Mouse (Mus musculus) spleen, adult 2 months (tissue): ENCODE data around the gene Drc1. TPM values are rescaled to one million over a fixed set of nuclear protein-coding genes. Genes with fewer than 3 reads are reported as not detected.
A peak's percentile ranks its signal among the peaks of the same experiment; 100 is the strongest.

ENCODE experiments used
- DNase-seq, 2 experiments: peaks; one replicate each; pipeline versions ENCODE4 v3.0.0 to v3.0.0-alpha.2; 2012 to 2021; ENCODE audit warnings: low spot score in 2 of 2, low read depth in 1 of 2
- H3K27ac ChIP-seq: fragments of 200-500 bp; 2 replicates; pipeline ENCODE4 v1.5.1; 2012; ENCODE audit warnings: low read length, inconsistent platforms; ENCODE audit not compliant: insufficient read depth
- H3K27me3 ChIP-seq: fragments of 200-500 bp; 2 replicates; pipeline ENCODE4 v1.6.1; 2012; ENCODE audit warnings: mild to moderate bottlenecking, moderate library complexity, low read length, inconsistent platforms; ENCODE audit not compliant: control insufficient read depth, insufficient read depth
- H3K36me3 ChIP-seq: fragments of 200-500 bp; 2 replicates; pipeline ENCODE4 v1.6.1; 2012; ENCODE audit warnings: mild to moderate bottlenecking, low read length, inconsistent platforms; ENCODE audit not compliant: control insufficient read depth, insufficient read depth
- H3K4me1 ChIP-seq: fragments of 200-500 bp; 2 replicates; pipeline ENCODE4 v1.6.1; 2011; ENCODE audit warnings: inconsistent platforms; ENCODE audit not compliant: control insufficient read depth, insufficient read depth, insufficient read length
- H3K4me3 ChIP-seq: fragments of 200-500 bp; 2 replicates; pipeline ENCODE4 v1.5.1; 2011; ENCODE audit warnings: mild to moderate bottlenecking, inconsistent platforms; ENCODE audit not compliant: insufficient read depth, insufficient read length; ENCODE audit errors: extremely low read depth
- CTCF ChIP-seq: fragments of 200-500 bp; IDR thresholded peaks from 2 replicates; pipeline ENCODE4 v1.5.1; 2011; ENCODE audit warnings: mild to moderate bottlenecking, inconsistent platforms; ENCODE audit not compliant: insufficient read depth, insufficient read length, insufficient replicate concordance; ENCODE audit errors: extremely low read depth
- POLR2A ChIP-seq: fragments of 200-500 bp; IDR thresholded peaks from 2 replicates; pipeline ENCODE4 v1.6.1; 2011; ENCODE audit warnings: low read depth, low read length, inconsistent platforms
- WGBS: fragments of 180-500 bp; shearing (Covaris S2); methylation state at CpG from one replicate; pipeline ENCODE4 v1.1.7; 2018; 5-methylcytosine and 5-hydroxymethylcytosine counted together
- polyA plus RNA-seq: library from polyadenylated mRNA; depleted of rRNA; stranded (reverse); fragments of >200 nt; gene quantifications from 2 replicates; pipeline ENCODE4 v1.2.3, GENCODE M21; 2012

Drc1 gene
- polyA plus RNA-seq, 1 experiment = 0.14 TPM

DNA sequence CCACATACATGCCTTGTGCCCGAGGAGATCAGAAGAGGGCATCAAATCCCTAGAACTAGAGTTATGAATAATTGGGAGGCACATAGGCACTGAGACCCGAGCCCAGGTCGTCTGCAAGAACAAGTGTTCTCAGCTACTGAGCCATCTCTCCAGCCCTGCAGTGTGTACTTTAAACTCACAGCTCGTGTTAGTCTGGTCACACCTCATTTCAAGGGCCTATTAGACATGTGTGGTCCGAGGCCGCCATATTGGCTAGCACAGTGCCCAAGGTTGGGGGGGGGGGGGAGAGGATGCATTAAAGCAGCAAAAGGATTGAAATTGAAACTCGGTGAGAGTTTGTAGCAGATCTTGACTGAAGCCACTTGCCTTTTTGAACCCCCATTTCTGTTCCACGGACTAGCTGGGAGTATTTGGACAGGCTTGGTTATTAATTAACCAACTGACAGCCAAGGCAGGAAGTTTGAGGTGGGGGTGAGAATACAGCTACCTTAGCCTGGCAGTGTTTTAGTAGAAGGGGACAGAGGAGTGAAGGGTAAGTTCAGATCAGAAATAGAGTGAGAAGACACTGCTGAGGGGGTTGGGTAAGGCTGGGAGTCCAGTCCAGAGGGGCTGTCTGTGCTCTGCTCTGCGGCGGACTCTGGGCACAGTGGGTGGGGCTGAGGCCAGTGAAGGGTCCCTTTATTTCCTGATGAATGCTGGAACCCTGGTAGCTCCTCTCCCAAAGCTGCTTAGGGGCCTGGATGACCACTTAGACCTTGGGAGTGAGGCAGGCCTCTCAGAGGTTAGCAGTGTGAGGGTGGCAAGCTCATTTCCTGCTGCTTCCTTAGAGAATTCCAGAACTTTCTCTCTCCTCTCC, 5.0 kb downstream of the Drc1 start:
- no peaks in the 10 kb centered on the region for H3K4me1 ChIP-seq
- no peak overlapping the region for H3K4me3 ChIP-seq
- no peaks in the 10 kb centered on the region for H3K36me3 ChIP-seq
- TF ChIP-seq CTCF (no peak), POLR2A (no peak)
- no peak for DNase-seq
- H3K27me3 ChIP-seq = peaks cover 3% of the 10 kb centered on the region; the same call in 1 of the 2 replicates
- no peak overlapping the region for H3K27ac ChIP-seq
- 80% methylated on average over 10 of the region's 10 CpGs for WGBS

DNA sequence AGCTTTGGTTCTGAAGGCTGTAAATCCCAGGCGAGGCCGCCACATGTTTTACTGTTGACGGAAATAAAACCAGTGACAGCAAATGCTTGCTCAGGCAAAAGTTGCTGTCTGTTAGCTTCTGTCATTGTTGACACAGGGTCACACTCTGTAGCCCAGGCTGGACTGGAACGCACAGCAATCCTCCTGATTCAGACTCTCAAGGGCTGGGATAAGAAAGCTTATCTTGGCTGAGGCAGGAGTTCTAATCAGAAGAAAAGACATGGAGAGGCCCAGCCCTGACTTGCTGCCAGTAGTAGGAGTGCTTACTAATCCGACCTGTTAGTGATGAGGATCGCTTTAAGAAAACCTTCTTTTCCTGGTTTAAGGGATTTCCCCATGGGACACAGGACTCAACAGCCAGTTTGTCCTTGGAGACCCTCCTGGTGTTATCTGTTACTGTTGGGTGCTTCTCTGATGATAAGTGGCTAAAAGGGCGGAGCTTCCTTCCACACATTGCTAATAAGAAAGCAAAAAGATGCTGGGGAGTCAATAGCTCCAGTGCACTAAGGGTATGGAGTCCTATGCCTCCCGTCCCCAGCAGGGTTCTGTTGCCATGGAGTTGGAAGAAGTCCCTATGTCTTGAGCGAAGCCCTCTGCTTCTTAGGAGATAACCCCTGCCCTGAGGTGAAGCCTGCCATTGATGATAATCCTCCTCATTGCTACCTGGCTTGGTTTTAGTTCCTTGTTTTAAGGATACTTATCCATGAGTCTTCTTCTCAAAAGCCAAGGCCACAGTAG, 6.1 kb downstream of the Drc1 start:
- Histone ChIP-seq H3K4me1 (no peaks in the 10 kb centered on the region), H3K27ac (no peak overlapping the region), H3K36me3 (no peaks in the 10 kb centered on the region), H3K27me3 (no peaks in the 10 kb centered on the region), H3K4me3 (no peak overlapping the region)
- no peak for DNase-seq
- TF ChIP-seq POLR2A (no peak), CTCF (no peak)
- WGBS = 86% methylated on average over 9 of the region's 9 CpGs

DNA sequence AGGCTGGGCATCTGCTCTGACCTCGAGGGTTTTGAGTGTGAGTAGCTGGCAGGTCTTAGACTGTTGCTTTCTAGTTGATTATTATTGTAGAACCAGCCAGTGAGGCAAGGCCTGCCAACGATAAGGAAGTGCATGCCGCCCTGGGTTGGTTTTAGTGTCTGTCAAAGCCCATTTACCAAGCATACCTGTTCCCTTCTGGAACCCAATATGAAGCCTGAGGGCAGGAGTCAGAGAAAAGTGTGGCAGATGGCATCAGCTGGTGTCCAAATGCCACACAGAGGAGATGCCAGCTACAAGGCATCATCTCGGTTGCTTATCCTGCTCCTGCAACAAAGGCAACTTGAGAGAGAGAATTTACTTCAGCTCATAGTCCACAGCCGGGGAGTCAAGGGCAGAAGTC, 59.6 kb downstream of the Drc1 start:
- H3K4me3 ChIP-seq = no peak overlapping the region
- DNase-seq = no peak
- H3K36me3 ChIP-seq = no peaks in the 10 kb centered on the region
- no peak overlapping the region for H3K27ac ChIP-seq
- H3K4me1 ChIP-seq = no peaks in the 10 kb centered on the region
- TF ChIP-seq POLR2A (no peak), CTCF (no peak)
- 67% methylated on average over 5 of the region's 5 CpGs for WGBS
- no peaks in the 10 kb centered on the region for H3K27me3 ChIP-seq

- Histone ChIP-seq H3K27me3 (no peaks in the 10 kb centered on the region), H3K4me1 (no peaks in the 10 kb centered on the region), H3K36me3 (no peaks in the 10 kb centered on the region), H3K27ac (no peak overlapping the region), H3K4me3 (no peak overlapping the region)
- no peak for TF ChIP-seq CTCF
- TF ChIP-seq POLR2A = no peak
- 82% methylated on average over 11 of the region's 11 CpGs for WGBS
- DNase-seq = no peak
Observed at GRCm38 (mm10) chr5:30341601-30342365, 60.6 kb downstream of the Drc1 start.

- Histone ChIP-seq H3K4me3 (no peak overlapping the region), H3K4me1 (no peaks in the 10 kb centered on the region), H3K27me3 (no peaks in the 10 kb centered on the region), H3K27ac (no peak overlapping the region), H3K36me3 (no peaks in the 10 kb centered on the region)
- TF ChIP-seq POLR2A (no peak), CTCF (no peak)
- 30% methylated on average over 17 of the region's 17 CpGs for WGBS
- no peak for DNase-seq
Observed at GRCm38 (mm10) chr5:30342601-30343015, 61.4 kb downstream of the Drc1 start.

DNA sequence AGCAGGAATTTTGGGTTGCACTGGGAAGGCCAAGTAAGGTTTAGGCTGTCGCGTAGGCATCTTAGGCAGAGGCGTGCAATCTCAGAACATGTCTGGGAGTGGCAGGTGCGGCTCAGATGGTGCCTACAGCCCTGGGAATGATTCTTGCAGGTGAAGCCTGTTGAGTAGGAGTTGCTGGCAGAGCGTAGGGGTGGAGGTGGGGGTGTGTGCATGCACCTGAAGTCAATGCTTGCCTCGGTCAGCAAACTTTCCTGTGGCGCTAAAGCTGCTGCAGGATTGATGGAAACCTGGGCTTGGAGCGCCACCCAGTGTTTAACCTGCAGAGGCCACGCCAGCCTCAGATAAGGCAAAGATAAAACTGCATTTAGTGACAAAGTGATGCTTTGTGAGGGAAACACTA, 61.9 kb downstream of the Drc1 start:
- no peak overlapping the region for H3K4me3 ChIP-seq
- H3K36me3 ChIP-seq = no peaks in the 10 kb centered on the region
- H3K27me3 ChIP-seq = no peaks in the 10 kb centered on the region
- 16% methylated on average over 9 of the region's 9 CpGs for WGBS
- DNase-seq = peak; percentile 14 to 42
- TF ChIP-seq CTCF = peak; percentile 77; the same call in 1 of the 2 replicates
- no peak for TF ChIP-seq POLR2A
- H3K27ac ChIP-seq = no peak overlapping the region
- no peaks in the 10 kb centered on the region for H3K4me1 ChIP-seq
